ENCODE assay signal across 20 mouse cellular contexts in the genomic region with DNA sequence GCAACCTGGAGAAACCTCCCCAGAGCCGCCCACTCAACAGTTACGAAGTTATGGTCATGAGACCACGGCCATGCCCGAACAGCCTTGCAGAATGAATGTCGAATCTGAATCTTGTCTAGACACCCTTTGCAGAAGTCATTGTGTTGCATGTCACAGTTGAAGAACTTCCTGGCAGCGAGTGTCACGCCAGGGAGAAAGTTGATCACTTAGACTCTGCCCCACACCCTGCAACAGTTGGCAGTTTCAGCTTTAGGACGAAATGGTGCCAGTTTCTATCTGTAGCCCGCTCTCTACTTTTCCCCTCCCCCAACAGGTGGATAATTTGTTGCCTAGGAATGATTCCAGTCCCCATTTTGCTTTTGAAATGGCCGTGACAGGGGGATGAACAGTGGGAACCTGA.
DNase-seq lines count a peak whose midpoint lies in the region; ATAC-seq and TF ChIP-seq lines count a peak whose summit lies in the region.
"Had no signal": no experiment of that assay in that cellular context is flagged by ENCODE, and none has a peak within 500 bp of the region (broad histone marks: within the 10 kb centered on the region; RNA-seq: fewer than 3 reads in every experiment).

No protein-coding gene starts in this region.

- TF ChIP-seq POLR2A in cerebellum, adult 2 months (IDR thresholded peaks at IDR 0.05; ENCODE audit: borderline replicate concordance, insufficient read depth, low read length) = no peak

- no peak for ATAC-seq in kidney, embryonic 14.5 days (ENCODE audit: low FRiP score, low TSS enrichment)
- no peak for ATAC-seq in kidney, embryonic 15.5 days (replicated peaks; ENCODE audit: low FRiP score)
- ATAC-seq: forebrain, embryonic 13.5 days; forebrain, embryonic 15.5 days had no signal

- no peaks in the 10 kb centered on the region for H3K9me3 ChIP-seq in kidney, embryonic 14.5 days (ENCODE audit: control insufficient read depth, low read length)
- no peaks in the 10 kb centered on the region for H3K9me3 ChIP-seq in kidney, embryonic 15.5 days (replicated peaks)
- H3K9me3 ChIP-seq: embryonic facial prominence, embryonic 10.5 days; embryonic facial prominence, embryonic 12.5 days; forebrain, embryonic 13.5 days; forebrain, embryonic 15.5 days had no signal

- no peaks in the 10 kb centered on the region for H3K4me1 ChIP-seq in kidney, embryonic 14.5 days (ENCODE audit: control insufficient read depth, insufficient read depth, low read length)
- no peaks in the 10 kb centered on the region for H3K4me1 ChIP-seq in kidney, embryonic 15.5 days
- H3K4me1 ChIP-seq in cerebellum, adult 2 months (ENCODE audit: control insufficient read depth, insufficient read depth, low read length) = no peaks in the 10 kb centered on the region
- H3K4me1 ChIP-seq: embryonic facial prominence, embryonic 10.5 days; embryonic facial prominence, embryonic 12.5 days had no signal

- no peaks in the 10 kb centered on the region for H3K36me3 ChIP-seq in kidney, embryonic 14.5 days (ENCODE audit: control insufficient read depth, insufficient read depth, low read length)
- no peaks in the 10 kb centered on the region for H3K36me3 ChIP-seq in kidney, embryonic 15.5 days
- H3K36me3 ChIP-seq: embryonic facial prominence, embryonic 10.5 days; embryonic facial prominence, embryonic 12.5 days; forebrain, embryonic 15.5 days had no signal

- WGBS in kidney, embryonic 14.5 days = 78% methylated on average over 10 of the region's 10 CpGs
- WGBS in kidney, embryonic 15.5 days = 68% methylated on average over 10 of the region's 10 CpGs
- 66% methylated on average over 10 of the region's 10 CpGs for WGBS in cerebellum, adult 2 months

- TF ChIP-seq CTCF in cerebellum, adult 2 months (IDR thresholded peaks at IDR 0.05; ENCODE audit: borderline replicate concordance, insufficient read depth, low read depth, low read length) = no peak

- no peak overlapping the region for H3K4me3 ChIP-seq in kidney, embryonic 14.5 days (ENCODE audit: low read length)
- H3K4me3 ChIP-seq in kidney, embryonic 15.5 days (replicated peaks) = no peak overlapping the region
- H3K4me3 ChIP-seq in cerebellum, adult 2 months (replicated peaks; ENCODE audit: insufficient read depth, low read depth, low read length) = no peak overlapping the region
- H3K4me3 ChIP-seq: embryonic facial prominence, embryonic 10.5 days; embryonic facial prominence, embryonic 12.5 days; forebrain, embryonic 13.5 days; forebrain, embryonic 15.5 days had no signal

- DNase-seq in kidney, adult 18-20 months = peak; percentile 34
- DNase-seq in kidney, adult 8-10 months = peak; percentile 50 to 54
- DNase-seq in kidney, postnatal 14 days = peak; percentile 23
- peak; percentile 35 to 45 for DNase-seq in kidney, postnatal 25 days
- no peak for DNase-seq in cerebellum, adult 2 months
- DNase-seq in thymus, postnatal 14 days = no peak
- DNase-seq: adrenal gland, adult 2 months; adrenal gland, postnatal 10 days; adrenal gland, postnatal 25 days; cerebellum, adult 11 months; cerebellum, adult 18-20 months; cerebellum, adult 9-10 months; cerebellum, postnatal 10 days; cerebellum, postnatal 25 days had no signal

- no peaks in the 10 kb centered on the region for H3K27me3 ChIP-seq in kidney, embryonic 14.5 days (ENCODE audit: control insufficient read depth, insufficient read depth, low read length)
- H3K27me3 ChIP-seq in kidney, embryonic 15.5 days = no peaks in the 10 kb centered on the region
- no peaks in the 10 kb centered on the region; the same call in 1 of the 2 replicates for H3K27me3 ChIP-seq in cerebellum, adult 2 months (ENCODE audit: control insufficient read depth, insufficient read depth, low read length)
- H3K27me3 ChIP-seq: embryonic facial prominence, embryonic 12.5 days; forebrain, embryonic 13.5 days; forebrain, embryonic 15.5 days had no signal

- H3K27ac ChIP-seq in kidney, embryonic 14.5 days (ENCODE audit: low read depth, low read length) = no peak overlapping the region
- H3K27ac ChIP-seq in kidney, embryonic 15.5 days = no peak overlapping the region
- no peak overlapping the region for H3K27ac ChIP-seq in cerebellum, adult 2 months (ENCODE audit: insufficient read depth, low read length)
- H3K27ac ChIP-seq: embryonic facial prominence, embryonic 10.5 days; embryonic facial prominence, embryonic 12.5 days; forebrain, embryonic 13.5 days; forebrain, embryonic 15.5 days had no signal

- no peak overlapping the region for H3K4me2 ChIP-seq in kidney, embryonic 14.5 days (replicated peaks; ENCODE audit: low read depth, low read length)
- no peak overlapping the region for H3K4me2 ChIP-seq in kidney, embryonic 15.5 days
- H3K4me2 ChIP-seq: embryonic facial prominence, embryonic 12.5 days; forebrain, embryonic 13.5 days; forebrain, embryonic 15.5 days had no signal

- no peak overlapping the region for H3K9ac ChIP-seq in kidney, embryonic 14.5 days (ENCODE audit: low read depth, low read length)
- H3K9ac ChIP-seq in kidney, embryonic 15.5 days = no peak overlapping the region
- H3K9ac ChIP-seq: embryonic facial prominence, embryonic 12.5 days; forebrain, embryonic 13.5 days; forebrain, embryonic 15.5 days had no signal

Comparison
In these comparisons a context has a peak if more than half of its experiments do, and no peak if none do; other contexts are left out.
1. DNase-seq: peak in kidney, adult 18-20 months (single experiment), kidney, adult 8-10 months (2 of 2), kidney, postnatal 14 days (single experiment) and kidney, postnatal 25 days (2 of 2); none in cerebellum, adult 2 months (0 of 2) and thymus, postnatal 14 days (single experiment).